Mouse (Mus musculus) midbrain, postnatal 0 days (tissue): ENCODE measurements at regions not wholly inside any gene's neighbourhood (a gene's known extent, or its start where the extent isn't known, plus 50 kb on each side); places are given as distances from the start of the nearest gene placed in this dataset.
A peak's percentile ranks its signal among the peaks of the same experiment; 100 is the strongest.
"Not testable (repeated sequence)": the region's sequence is repeated elsewhere in the genome, so short reads cannot be mapped to it uniquely, and the experiment has no call there.

ENCODE experiments used
- ATAC-seq: fragments of 200-750 bp; cut with Nextera tagmentation; 2 replicates; pipeline ENCODE4 v1.8.0; 2017; ENCODE audit warnings: moderate number of reproducible peaks, mild to moderate bottlenecking, moderate TSS enrichment, moderate library complexity; ENCODE audit not compliant: low FRiP score
- DNase-seq: peaks from one replicate; pipeline ENCODE4 v3.0.0-alpha.2; 2015; ENCODE audit warnings: low spot score
- H3K27ac ChIP-seq: fragments of 300-500 bp; sonication (generic); 2 replicates; pipeline ENCODE4 v1.5.1; 2014; ENCODE audit warnings: low read depth, mild to moderate bottlenecking, low read length, mixed read lengths
- H3K27me3 ChIP-seq: fragments of 300-500 bp; sonication (generic); 2 replicates; pipeline ENCODE4 v1.6.1; 2014; ENCODE audit warnings: low read length, control low read depth, mixed read lengths; ENCODE audit not compliant: insufficient read depth
- H3K36me3 ChIP-seq: fragments of 300-500 bp; sonication (generic); 2 replicates; pipeline ENCODE4 v1.6.1; 2014; ENCODE audit warnings: low read length, control low read depth, mixed read lengths; ENCODE audit not compliant: insufficient read depth
- H3K4me1 ChIP-seq: fragments of 300-500 bp; sonication (generic); 2 replicates; pipeline ENCODE4 v1.6.1; 2014; ENCODE audit warnings: mild to moderate bottlenecking, control low read depth, antibody characterized with exemption, low read length, mixed read lengths; ENCODE audit not compliant: insufficient read depth
- H3K4me2 ChIP-seq: fragments of 300-500 bp; sonication (generic); 2 replicates; pipeline ENCODE4 v1.6.1; 2014; ENCODE audit warnings: low read depth, mild to moderate bottlenecking, low read length, mixed read lengths; ENCODE audit not compliant: poor library complexity, severe bottlenecking
- H3K4me3 ChIP-seq: fragments of 300-500 bp; sonication (generic); 2 replicates; pipeline ENCODE4 v1.5.1; 2014; ENCODE audit warnings: low read depth, mild to moderate bottlenecking, low read length, moderate library complexity
- H3K9ac ChIP-seq: fragments of 300-500 bp; sonication (generic); replicated peaks from 2 replicates; pipeline ENCODE4 v1.6.1; 2014; ENCODE audit warnings: mild to moderate bottlenecking, low read length, moderate library complexity, mixed read lengths; ENCODE audit not compliant: poor library complexity, severe bottlenecking
- H3K9me3 ChIP-seq: fragments of 300-500 bp; sonication (generic); 2 replicates; pipeline ENCODE4 v1.6.1; 2016; ENCODE audit warnings: low read length, control low read depth
- CTCF ChIP-seq: IDR thresholded peaks from 2 replicates; pipeline ENCODE4 v1.5.1; 2016; ENCODE audit warnings: antibody characterized with exemption, mild to moderate bottlenecking
- WGBS: fragments of 180-500 bp; shearing (Covaris S2); extraction: QIAGEN DNeasy Blood & Tissue Kit; methylation state at CpG from one replicate; pipeline ENCODE4 v1.1.7; 2014; 5-methylcytosine and 5-hydroxymethylcytosine counted together

DNA sequence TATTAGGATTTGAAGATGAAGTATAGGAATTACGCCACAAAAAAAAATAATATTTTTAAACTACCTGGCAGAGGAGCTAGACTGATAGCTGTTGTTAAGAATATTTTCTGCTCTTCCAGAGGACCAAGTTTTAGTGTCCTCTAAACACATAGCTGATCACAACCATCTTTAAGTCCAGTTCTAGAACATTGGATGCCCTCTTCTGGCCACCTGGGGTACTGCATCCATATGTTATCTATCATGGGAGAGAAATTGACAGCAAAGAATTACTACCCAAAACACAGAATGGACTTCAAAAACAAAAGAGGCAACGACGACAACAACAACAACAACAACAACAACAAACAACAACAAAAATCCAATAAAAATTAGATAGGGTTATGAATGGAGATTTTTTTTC is 71.0 kb upstream of the Prl4a1 start:
- Histone ChIP-seq H3K27me3 (no peaks in the 10 kb centered on the region), H3K36me3 (no peaks in the 10 kb centered on the region), H3K4me3 (no peak overlapping the region), H3K9ac (no peak overlapping the region), H3K4me1 (no peaks in the 10 kb centered on the region), H3K4me2 (no peak overlapping the region), H3K9me3 (no peaks in the 10 kb centered on the region), H3K27ac (no peak overlapping the region)
- 59% methylated on average over 3 of the region's 3 CpGs for WGBS
- TF ChIP-seq CTCF, result peak; percentile 63
- DNase-seq (peak; percentile 1), ATAC-seq (no peak)

DNA sequence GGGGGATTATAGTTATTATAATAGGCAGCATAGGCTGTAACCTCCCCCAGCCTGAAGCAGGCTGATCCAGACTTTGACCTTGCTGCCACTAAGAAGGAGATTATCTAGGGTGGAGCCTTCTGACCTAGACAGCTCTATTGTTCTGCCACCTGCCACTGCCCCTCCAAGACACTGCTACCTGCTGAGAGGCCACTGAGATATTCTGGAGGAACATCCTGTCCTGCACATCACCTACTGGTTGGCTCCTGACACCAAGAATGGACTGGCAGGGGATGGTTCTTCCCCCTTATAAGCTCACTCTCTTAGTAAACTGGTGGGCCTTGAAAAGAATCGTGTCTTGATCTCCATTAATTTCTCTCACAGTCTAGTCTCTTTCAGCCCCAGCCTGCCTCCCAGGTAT is 55.6 kb upstream of the Prl4a1 start:
- 43% methylated on average over 1 of the region's 1 CpGs for WGBS
- not testable (repeated sequence) for ATAC-seq, H3K4me1 ChIP-seq, H3K9ac ChIP-seq, H3K27ac ChIP-seq, H3K4me3 ChIP-seq, DNase-seq, H3K9me3 ChIP-seq, H3K4me2 ChIP-seq, H3K36me3 ChIP-seq, H3K27me3 ChIP-seq

DNA sequence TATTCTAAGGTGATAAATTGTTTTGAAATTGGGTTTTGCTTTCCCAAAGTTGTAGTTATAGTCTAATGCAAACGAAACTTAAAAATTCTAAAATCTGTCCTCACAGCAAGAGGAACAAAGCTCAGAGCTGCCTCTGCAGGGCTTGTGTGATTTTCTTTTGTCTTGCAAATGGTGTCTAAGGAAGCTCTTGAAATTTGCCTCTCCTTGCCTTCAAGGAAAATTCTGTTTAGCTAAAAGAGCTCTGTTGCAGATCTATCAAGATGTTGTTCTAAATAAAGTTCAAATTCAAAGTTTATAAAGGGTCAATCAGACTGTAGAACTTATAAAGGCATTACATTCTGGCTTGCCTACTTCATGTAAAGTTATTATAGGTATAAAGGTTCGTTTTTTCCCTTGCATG is 53.6 kb upstream of the Prl4a1 start:
- H3K4me2 ChIP-seq, result not testable (repeated sequence)

DNA sequence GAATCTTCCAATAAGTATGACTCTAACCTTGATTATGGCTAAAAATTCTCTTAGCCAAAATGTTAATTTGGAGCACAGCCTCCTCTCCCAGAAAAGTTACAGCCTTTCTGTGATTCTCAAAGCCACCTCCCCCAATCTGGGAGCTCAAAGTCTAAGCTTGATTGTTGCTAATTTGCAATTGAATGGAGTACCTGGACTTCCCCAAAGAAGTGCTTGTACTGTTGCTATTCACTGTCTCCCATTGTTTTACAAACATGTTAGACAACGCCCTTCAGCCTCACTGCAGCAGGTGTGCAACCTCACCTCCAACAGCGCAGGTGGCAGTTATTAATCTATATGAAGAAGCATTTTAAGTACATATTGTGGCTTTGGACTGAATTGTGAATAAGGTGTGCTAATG is 50.0 kb upstream of the Prl4a1 start:
- not testable (repeated sequence) for H3K36me3 ChIP-seq, H3K4me1 ChIP-seq, H3K4me3 ChIP-seq, DNase-seq, ATAC-seq, H3K27ac ChIP-seq, H3K9ac ChIP-seq, H3K9me3 ChIP-seq, H3K4me2 ChIP-seq, H3K27me3 ChIP-seq
- WGBS, result 94% methylated on average over 2 of the region's 2 CpGs

More for the DNA sequence above, 53.6 kb upstream of the Prl4a1 start:
- H3K27me3 ChIP-seq, ATAC-seq, H3K4me3 ChIP-seq, DNase-seq, H3K36me3 ChIP-seq, H3K9me3 ChIP-seq, H3K27ac ChIP-seq, H3K4me1 ChIP-seq, H3K9ac ChIP-seq: not testable (repeated sequence)
- 85% methylated on average over 2 of the region's 2 CpGs for WGBS
